Comparison of ENCODE assay signal across 8 mouse cellular contexts in genomic region chr19:8736160-8736467, GRCm38 (mm10). TPM values are rescaled to one million over a fixed set of nuclear protein-coding genes. Genes with fewer than 3 reads are reported as not detected.
DNase-seq lines count a peak whose midpoint lies in the region; ATAC-seq and TF ChIP-seq lines count a peak whose summit lies in the region.

No protein-coding gene starts in this region.

- H3K9ac ChIP-seq in heart, postnatal 0 days (replicated peaks; ENCODE audit: low read depth, low read length): peak overlapping the region; percentile 74
- peak overlapping the region; percentile 72 for H3K9ac ChIP-seq in hindbrain, embryonic 11.5 days (ENCODE audit: low read depth, low read length)
- H3K9ac ChIP-seq in midbrain, embryonic 12.5 days (replicated peaks): peak overlapping the region; percentile 75

- no peak for TF ChIP-seq EP300 in heart, postnatal 0 days (IDR thresholded peaks at IDR 0.05; ENCODE audit: low read depth)

- H3K27ac ChIP-seq in heart, postnatal 0 days (ENCODE audit: low read depth): peak overlapping the region; percentile 70
- H3K27ac ChIP-seq in hindbrain, embryonic 11.5 days (ENCODE audit: low read depth, low read length): no peak overlapping the region
- H3K27ac ChIP-seq in midbrain, embryonic 12.5 days (replicated peaks): peak overlapping the region; percentile 52; the same call in 1 of the 2 replicates

- no peak for DNase-seq in heart, postnatal 0 days (ENCODE audit: low spot score)
- no peak for DNase-seq in heart, postnatal 25 days (ENCODE audit: low spot score)
- DNase-seq in ZHBTc4 (ENCODE audit: low read depth, low spot score): peak; percentile 77
- no peak for DNase-seq in hindbrain, embryonic 11.5 days (ENCODE audit: low spot score)
- DNase-seq in right cerebral cortex, postnatal 4 days: no peak
- DNase-seq in MN1 (ENCODE audit: low spot score): no peak
- no peak for DNase-seq in thymus, postnatal 25 days

- H3K9me3 ChIP-seq in heart, postnatal 0 days (replicated peaks; ENCODE audit: control insufficient read depth, low read length): no peaks in the 10 kb centered on the region
- no peaks in the 10 kb centered on the region for H3K9me3 ChIP-seq in hindbrain, embryonic 11.5 days (ENCODE audit: control insufficient read depth, low read length)
- H3K9me3 ChIP-seq in midbrain, embryonic 12.5 days: no peaks in the 10 kb centered on the region

- peak overlapping the region; percentile 92 for H3K4me2 ChIP-seq in heart, postnatal 0 days (ENCODE audit: low read depth, low read length)
- H3K4me2 ChIP-seq in hindbrain, embryonic 11.5 days (replicated peaks; ENCODE audit: low read depth, low read length): peak overlapping the region; percentile 63
- peak overlapping the region; percentile 78 for H3K4me2 ChIP-seq in midbrain, embryonic 12.5 days (replicated peaks)

- peak overlapping the region; percentile 80 for H3K4me3 ChIP-seq in heart, postnatal 0 days (ENCODE audit: low read depth, low read length)
- peak overlapping the region; percentile 88 for H3K4me3 ChIP-seq in hindbrain, embryonic 11.5 days (ENCODE audit: low read depth, low read length)
- H3K4me3 ChIP-seq in midbrain, embryonic 12.5 days: peak overlapping the region; percentile 72

- no peaks in the 10 kb centered on the region for H3K27me3 ChIP-seq in heart, postnatal 0 days (ENCODE audit: control insufficient read depth, insufficient read depth, low read length)
- no peaks in the 10 kb centered on the region for H3K27me3 ChIP-seq in hindbrain, embryonic 11.5 days (ENCODE audit: control insufficient read depth, insufficient read depth, low read length)
- no peaks in the 10 kb centered on the region; the same call in 1 of the 2 replicates for H3K27me3 ChIP-seq in midbrain, embryonic 12.5 days

- intact Hi-C loops in heart, postnatal 25 days (cut with DNase I): no loop called here

- ATAC-seq in heart, postnatal 0 days (ENCODE audit: insufficient read depth, low read depth): peak; percentile 37
- ATAC-seq in hindbrain, embryonic 11.5 days (ENCODE audit: low FRiP score): peak; percentile 63
- 0 out of 2 replicates have a peak, but pooled peaks have one; percentile 47 for ATAC-seq in midbrain, embryonic 12.5 days (ENCODE audit: low FRiP score, low read depth)

- peaks cover 5% of the 10 kb centered on the region for H3K4me1 ChIP-seq in heart, postnatal 0 days (ENCODE audit: control insufficient read depth, insufficient read depth)
- H3K4me1 ChIP-seq in hindbrain, embryonic 11.5 days (replicated peaks; ENCODE audit: control insufficient read depth, insufficient read depth, low read length): no peaks in the 10 kb centered on the region
- H3K4me1 ChIP-seq in midbrain, embryonic 12.5 days: peaks cover 22% of the 10 kb centered on the region

- no peak for TF ChIP-seq CTCF in heart, postnatal 0 days (IDR thresholded peaks at IDR 0.05; ENCODE audit: low read depth)

- 3% methylated on average over 11 of the region's 11 CpGs for WGBS in heart, postnatal 0 days
- 4% methylated on average over 11 of the region's 11 CpGs for WGBS in hindbrain, embryonic 11.5 days
- WGBS in midbrain, embryonic 12.5 days: 3% methylated on average over 11 of the region's 11 CpGs

- peaks cover 26% of the 10 kb centered on the region for H3K36me3 ChIP-seq in heart, postnatal 0 days (replicated peaks; ENCODE audit: control insufficient read depth, insufficient read depth, low read length)
- H3K36me3 ChIP-seq in hindbrain, embryonic 11.5 days (ENCODE audit: control insufficient read depth, insufficient read depth, low read length): no peaks in the 10 kb centered on the region
- H3K36me3 ChIP-seq in midbrain, embryonic 12.5 days: peaks cover 37% of the 10 kb centered on the region

RNA-seq across cellular contexts. Expression of gene Wdr74, which starts 0.5 kb away (rescaled TPM):
- 40.8 and 45.8 TPM in 2 replicates for total RNA-seq in heart, postnatal 0 days (2014; rRNA removed; ENCODE audit: low replicate concordance)
- 35.4 and 36.6 TPM in 2 replicates for polyA plus RNA-seq in heart, postnatal 0 days (2015; fragmentation: Nextera tagmentation; extraction: Ambion mirVana)
- 10 to 100 TPM; 17.9 to 18.9 TPM for total RNA-seq in heart, postnatal 25 days (2021)
- 83.6 and 87.1 TPM in 2 replicates for polyA plus RNA-seq in hindbrain, embryonic 11.5 days (2014; fragmentation: Nextera tagmentation; extraction: Ambion mirVana)
- polyA plus RNA-seq in midbrain, embryonic 12.5 days (2016; fragmentation: Nextera tagmentation; extraction: Ambion mirVana): 78.5 and 80.7 TPM in 2 replicates

RNA-seq across cellular contexts. Expression of gene 1700092M07Rik, which starts 4.4 kb away (rescaled TPM):
- not detected in 2 replicates for total RNA-seq in heart, postnatal 0 days (2014; rRNA removed; ENCODE audit: low replicate concordance)
- 0.38 TPM in 1 of 2 replicates, not detected in the other for polyA plus RNA-seq in heart, postnatal 0 days (2015; fragmentation: Nextera tagmentation; extraction: Ambion mirVana)
- not detected for total RNA-seq in heart, postnatal 25 days (2021)
- 1.6 and 2.6 TPM in 2 replicates for polyA plus RNA-seq in hindbrain, embryonic 11.5 days (2014; fragmentation: Nextera tagmentation; extraction: Ambion mirVana)
- polyA plus RNA-seq in midbrain, embryonic 12.5 days (2016; fragmentation: Nextera tagmentation; extraction: Ambion mirVana): 3.3 and 4.5 TPM in 2 replicates

RNA-seq across cellular contexts. Expression of gene Stx5a, which starts 5.1 kb away (rescaled TPM):
- total RNA-seq in heart, postnatal 0 days (2014; rRNA removed; ENCODE audit: low replicate concordance): 104 and 105 TPM in 2 replicates
- polyA plus RNA-seq in heart, postnatal 0 days (2015; fragmentation: Nextera tagmentation; extraction: Ambion mirVana): 57.0 and 63.6 TPM in 2 replicates
- total RNA-seq in heart, postnatal 25 days (2021): 10 to 100 TPM; 27.6 to 31.0 TPM
- 100 and 111 TPM in 2 replicates for polyA plus RNA-seq in hindbrain, embryonic 11.5 days (2014; fragmentation: Nextera tagmentation; extraction: Ambion mirVana)
- 121 and 127 TPM in 2 replicates for polyA plus RNA-seq in midbrain, embryonic 12.5 days (2016; fragmentation: Nextera tagmentation; extraction: Ambion mirVana)

RNA-seq across cellular contexts. Expression of gene Slc3a2, which starts 12.9 kb away (rescaled TPM):
- total RNA-seq in heart, postnatal 0 days (2014; rRNA removed; ENCODE audit: low replicate concordance): 38.3 and 66.4 TPM in 2 replicates
- polyA plus RNA-seq in heart, postnatal 0 days (2015; fragmentation: Nextera tagmentation; extraction: Ambion mirVana): 40.9 and 41.5 TPM in 2 replicates
- 10 to 100 TPM; 36.1 to 38.0 TPM for total RNA-seq in heart, postnatal 25 days (2021)
- polyA plus RNA-seq in hindbrain, embryonic 11.5 days (2014; fragmentation: Nextera tagmentation; extraction: Ambion mirVana): 123 and 136 TPM in 2 replicates
- 138 and 150 TPM in 2 replicates for polyA plus RNA-seq in midbrain, embryonic 12.5 days (2016; fragmentation: Nextera tagmentation; extraction: Ambion mirVana)

RNA-seq across cellular contexts. Expression of gene Nxf1, which starts 20.8 kb away (rescaled TPM):
- 42.3 and 46.8 TPM in 2 replicates for total RNA-seq in heart, postnatal 0 days (2014; rRNA removed; ENCODE audit: low replicate concordance)
- 54.8 and 59.2 TPM in 2 replicates for polyA plus RNA-seq in heart, postnatal 0 days (2015; fragmentation: Nextera tagmentation; extraction: Ambion mirVana)
- total RNA-seq in heart, postnatal 25 days (2021): 10 to 100 TPM; 37.5 to 48.1 TPM
- 213 and 224 TPM in 2 replicates for polyA plus RNA-seq in hindbrain, embryonic 11.5 days (2014; fragmentation: Nextera tagmentation; extraction: Ambion mirVana)
- polyA plus RNA-seq in midbrain, embryonic 12.5 days (2016; fragmentation: Nextera tagmentation; extraction: Ambion mirVana): 210 and 224 TPM in 2 replicates
